Mouse (Mus musculus) spleen, adult 12 weeks (tissue): ENCODE measurements around the gene Nos3.

Source experiments
- DNase-seq: peaks from one replicate; pipeline ENCODE4 v3.0.0; 2022; ENCODE audit warnings: low spot score

The Nos3 gene

DNA sequence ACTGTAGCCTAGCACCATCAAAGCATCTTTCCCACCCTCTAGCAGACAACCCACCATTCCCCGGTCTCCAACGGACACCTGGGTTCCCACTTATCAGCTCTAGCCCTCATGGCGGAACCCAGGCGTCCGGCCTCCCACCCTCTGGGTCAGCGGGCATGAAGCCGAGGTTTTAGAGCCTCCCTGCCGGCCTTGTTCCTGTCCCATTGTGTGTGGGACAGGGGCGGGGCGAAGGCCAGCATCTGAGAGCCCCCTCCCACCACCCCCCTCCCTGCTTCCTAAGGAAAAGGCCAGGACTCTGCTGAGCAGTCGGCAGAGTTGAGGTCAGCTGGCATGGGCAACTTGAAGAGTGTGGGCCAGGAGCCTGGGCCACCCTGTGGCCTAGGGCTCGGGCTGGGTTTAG is at the start of gene Nos3:
TSS of gene Nos3 (plus strand) at position 303 of the 400 bp plus-strand sequence.
- DNase-seq: no peak

DNA sequence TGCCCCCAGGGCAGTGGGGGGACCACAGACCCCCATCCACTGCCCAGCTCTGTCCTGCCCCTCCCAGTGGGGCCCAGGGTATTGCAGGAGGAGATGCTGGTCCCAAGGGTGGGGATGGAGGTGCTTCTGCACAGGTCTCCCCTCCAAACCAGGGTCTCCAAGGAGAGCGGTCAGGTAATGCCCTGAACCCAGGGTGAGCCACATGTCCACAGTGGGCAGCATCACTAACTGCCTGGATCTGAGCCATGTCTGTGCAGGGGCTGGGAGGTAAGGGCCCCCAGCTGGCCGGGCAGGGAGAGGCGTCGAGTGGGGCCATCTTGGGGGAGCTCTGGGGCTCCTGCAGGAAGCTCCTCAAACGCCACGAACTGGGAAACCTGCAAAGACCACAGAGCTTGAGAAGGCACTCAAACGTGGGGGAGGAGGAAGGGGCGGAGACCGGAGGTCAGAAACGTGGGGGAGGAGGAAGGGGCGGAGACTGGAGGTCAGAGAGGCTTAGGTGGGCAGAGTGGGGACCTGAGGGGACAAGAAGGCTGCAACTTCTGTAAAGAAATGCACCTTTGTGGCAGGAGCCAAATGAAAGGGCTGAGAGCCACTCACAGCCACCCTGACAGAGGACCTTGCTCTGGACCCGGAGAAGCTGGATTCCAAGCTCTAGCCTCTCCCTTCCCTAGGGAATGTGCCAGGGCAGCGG is 44.7 kb upstream of the Nos3 start:
- DNase-seq: no peak

DNA sequence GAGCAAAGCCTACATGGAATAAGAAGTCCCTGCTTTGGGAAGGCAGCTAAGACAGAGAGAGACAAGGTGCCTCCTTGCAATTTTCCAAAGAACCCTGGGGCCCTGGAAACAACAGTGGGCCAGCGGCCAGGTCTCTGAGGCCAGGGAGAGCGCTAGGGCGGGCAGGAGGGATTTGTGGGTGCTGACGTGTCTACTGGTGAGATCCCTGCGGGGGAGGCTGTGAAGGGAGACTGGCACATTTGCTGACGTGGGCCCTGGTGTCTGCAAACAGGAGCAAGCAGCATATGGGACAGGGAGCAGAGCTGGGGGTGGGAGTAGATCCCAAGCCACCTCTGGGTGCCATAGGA is 44.2 kb upstream of the Nos3 start:
- DNase-seq: no peak

DNA sequence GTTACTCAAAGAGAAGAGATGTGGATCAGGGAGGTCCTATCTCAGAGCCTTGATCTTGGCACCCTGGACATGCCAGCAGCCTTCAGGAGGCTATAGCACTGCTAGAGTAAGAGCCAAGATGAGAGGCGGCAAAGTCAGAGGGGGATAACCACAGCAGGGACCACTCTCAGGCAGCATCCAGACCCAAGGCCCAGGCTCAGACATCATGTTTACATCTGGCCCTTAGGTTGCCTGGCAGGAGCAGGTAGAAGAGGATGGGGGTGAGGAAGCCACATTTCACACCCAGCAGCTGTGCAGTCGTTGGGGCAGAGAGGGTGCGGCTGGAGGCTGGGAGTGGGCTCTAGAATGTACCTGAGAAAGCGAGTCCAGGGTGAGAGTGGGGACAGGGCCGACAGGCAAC is 43.7 kb upstream of the Nos3 start:
- no peak for DNase-seq

DNA sequence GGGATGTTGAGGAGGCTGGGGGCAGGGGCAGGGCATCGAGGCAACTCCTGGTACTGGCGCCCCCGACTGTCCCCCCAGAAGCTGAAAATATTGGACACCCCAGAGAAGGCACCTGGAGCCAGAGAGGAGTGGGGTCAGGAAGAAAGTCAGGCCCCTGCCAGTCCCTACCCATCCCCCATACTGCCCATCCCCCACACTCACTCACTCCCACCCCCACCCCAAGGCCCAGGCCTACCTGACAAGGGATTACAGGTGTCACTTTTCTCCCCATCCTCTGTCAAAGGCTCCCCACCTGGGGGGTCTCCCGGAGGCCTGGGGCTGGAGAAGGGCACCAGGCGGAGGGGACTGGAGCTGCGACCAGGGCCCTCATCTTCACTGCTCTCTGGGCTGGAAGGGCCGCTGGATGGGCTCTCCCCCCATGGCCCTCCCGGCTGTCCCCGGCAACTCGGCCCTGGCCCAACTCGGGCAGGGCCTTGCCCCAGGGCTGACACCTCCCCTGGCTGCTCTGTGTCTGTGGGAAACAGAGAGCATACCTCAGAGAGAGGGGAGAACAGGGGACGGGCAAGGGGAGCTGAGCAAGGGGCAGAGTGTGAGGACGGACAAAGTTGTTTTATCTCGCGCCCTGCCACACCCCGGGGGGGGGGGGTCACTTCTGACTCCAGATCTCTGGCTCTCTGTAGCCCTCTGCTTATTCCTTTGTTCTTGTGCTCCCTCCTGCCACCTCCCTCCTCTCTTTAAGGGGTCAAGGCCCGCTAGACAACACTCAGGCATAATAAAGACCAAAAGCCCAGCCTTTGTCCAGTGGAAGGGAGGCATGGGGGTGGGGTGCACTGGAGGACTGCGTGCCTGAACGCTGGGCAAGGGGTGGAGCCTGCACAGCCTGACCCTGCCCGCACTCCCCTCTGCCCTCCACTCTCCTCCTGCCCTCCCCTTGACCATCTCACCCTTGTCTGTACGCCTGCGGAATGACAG is 42.6 kb upstream of the Nos3 start:
- no peak for DNase-seq

DNA sequence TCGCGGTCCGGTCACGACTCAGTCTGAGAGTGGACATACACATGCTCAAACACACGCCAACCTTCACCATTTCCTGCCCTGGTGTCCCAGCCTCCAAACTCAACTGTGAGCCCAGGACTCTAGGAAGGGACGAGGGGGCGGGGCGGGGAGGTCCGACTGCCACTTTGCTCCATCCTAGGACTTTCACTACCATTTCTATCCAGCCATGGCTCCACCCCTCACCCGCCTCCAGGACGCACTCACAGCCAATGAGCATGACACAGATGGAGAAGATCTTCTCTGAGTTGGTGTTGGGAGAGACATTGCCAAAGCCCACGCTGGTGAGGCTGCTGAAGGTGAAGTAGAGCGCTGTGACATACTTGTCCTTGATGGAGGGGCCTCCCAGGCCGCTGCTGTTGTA is 39.4 kb upstream of the Nos3 start:
- no peak for DNase-seq

DNA sequence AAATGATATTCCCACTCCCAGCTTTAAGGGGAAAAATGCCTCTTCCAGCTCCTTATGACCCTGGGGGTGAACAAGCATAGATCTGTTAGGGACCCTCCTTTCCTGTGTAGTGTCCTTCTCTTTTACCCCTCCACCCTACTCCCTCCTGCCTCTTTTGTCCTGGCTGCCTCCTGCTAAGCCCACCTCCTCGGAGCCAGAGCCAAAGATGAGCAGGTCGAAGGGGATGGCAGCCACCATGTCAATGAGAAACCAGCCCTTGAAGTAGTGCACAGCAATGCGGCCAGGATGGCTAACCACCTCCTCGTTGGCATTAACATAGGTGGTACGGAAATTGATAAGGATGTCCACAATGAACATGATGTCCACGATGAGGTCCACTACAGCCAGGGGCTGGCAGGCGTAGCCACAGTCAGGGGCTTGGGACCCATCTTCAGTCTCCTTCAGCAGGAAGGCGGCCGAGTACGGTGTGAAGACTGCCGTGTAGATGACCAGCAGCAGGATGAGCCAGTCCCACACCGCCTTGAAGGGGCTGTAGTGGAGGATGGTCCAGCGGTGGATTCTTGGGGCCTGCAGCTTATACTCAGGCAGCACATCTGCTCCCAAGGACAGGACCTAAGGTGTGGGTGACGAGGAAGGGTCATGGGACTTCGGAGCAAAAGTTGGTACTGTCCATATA is 38.3 kb upstream of the Nos3 start:
- DNase-seq: no peak

DNA sequence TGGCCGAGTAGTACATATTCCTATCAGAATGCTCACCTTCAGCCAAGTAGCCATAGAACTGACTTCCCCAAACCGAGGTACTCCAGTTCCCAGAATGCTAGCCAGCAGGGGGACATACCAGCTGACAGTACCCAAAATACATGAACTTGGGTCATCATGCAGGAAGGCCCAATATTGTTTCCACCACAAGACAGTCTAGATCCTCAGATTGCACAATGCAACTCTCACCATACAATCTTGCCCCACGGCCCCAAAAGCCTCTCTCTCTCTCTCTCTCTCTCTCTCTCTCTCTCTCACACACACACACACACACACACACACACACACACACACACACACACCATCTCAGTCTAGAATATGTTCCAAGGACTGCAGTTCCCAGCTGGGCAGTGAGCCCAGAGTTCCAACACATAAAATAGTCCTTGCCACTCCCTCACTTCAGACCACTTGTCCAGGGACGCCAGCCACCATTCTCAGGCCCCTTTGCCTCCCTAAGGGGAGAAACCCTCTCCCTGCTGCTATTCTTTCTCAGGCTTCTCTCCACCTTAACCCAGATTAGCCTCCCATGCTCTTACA is 37.7 kb upstream of the Nos3 start:
- DNase-seq: no peak

DNA sequence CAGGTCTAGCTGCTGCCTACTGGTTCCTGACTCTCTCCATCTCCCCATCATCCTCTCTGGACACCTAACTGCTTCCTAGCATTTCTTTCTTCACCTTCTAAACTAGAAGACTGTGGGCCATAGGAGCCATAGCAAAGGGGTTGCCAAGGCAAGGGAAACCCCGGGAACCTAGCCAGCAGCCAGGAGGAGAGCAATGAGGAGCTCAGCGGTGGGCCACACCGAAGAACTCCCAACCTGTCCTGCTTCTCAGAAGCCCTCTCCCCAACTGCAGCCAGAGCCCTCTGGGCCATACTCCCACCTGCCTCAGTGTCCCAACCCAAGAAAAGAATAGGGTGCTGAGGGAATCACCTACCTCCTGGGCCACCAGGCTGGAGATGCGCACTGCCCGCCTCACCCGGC is 35.8 kb upstream of the Nos3 start:
- DNase-seq: no peak

DNA sequence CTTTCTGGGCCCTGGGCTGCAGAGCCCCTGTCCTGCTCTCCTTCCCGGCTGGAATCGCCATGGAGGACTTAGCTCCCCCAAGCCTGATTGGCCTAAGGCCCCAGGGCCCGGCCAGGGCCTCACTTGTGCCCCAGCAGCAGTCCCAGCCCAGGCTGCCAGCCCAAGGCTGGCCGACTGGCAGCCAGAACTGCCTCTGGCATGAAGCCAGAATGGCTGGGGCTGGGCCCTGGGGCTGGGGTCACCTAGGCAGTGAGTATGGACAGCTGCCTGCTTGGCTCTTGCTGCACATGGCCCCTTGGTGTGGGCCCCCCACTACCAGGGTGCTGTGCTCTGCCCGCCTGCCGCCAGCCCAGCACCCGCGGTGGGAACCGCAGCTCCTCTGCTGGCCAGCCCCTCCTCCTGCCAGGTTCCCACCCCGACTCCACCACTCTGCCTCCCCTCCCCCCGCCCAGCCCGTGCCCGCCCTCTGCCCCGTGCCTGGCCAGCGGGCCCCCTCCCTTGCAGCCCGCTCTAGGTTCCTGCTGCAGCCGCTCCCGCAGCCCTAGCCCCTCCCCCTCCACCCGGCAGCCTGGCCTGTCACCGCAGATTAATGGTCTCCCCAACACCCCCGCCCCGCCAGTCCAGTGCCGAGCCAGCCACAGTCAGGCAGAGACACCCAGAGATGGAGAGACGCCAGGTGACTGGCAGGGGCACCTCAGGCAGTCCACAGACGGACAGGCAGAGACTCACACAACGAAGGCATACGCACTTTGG is 35.2 kb upstream of the Nos3 start:
- DNase-seq: no peak

DNA sequence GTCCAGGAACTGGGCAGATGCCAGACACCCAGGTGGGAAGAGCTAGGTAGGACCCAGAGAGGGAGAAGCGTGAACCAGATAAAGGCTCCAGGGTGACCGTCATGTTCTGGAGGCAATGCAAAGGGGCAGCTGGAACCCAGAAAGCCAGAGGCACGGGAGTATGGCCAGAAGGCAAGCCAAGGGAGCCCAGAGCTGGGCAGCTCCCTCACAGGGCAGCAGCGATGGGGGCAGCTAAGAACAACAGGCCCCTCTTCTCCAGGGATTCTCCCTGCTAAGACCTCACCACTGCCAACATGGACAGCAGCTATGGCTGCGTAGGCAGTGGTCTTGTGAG is 34.7 kb upstream of the Nos3 start:
- DNase-seq: no peak

DNA sequence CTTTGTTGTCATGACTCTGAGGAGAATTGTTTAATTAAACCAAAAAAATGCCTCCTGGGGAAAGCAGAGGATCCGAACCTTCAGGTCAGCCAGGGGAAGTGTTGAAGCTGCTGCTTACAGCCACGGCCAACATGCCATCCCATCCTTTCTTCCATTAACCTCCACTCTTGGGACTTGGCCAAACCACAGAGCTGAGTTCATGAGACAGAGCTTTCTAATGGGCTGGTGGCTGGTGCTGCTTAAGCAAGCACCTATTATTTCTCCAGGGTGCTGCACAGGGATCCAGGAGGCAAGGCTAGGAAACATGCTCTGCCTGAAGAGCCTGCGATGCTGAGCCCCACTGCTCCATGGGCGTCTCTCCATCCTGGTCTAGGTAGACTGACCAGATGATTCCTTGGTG is 32.2 kb upstream of the Nos3 start:
- DNase-seq: no peak

DNA sequence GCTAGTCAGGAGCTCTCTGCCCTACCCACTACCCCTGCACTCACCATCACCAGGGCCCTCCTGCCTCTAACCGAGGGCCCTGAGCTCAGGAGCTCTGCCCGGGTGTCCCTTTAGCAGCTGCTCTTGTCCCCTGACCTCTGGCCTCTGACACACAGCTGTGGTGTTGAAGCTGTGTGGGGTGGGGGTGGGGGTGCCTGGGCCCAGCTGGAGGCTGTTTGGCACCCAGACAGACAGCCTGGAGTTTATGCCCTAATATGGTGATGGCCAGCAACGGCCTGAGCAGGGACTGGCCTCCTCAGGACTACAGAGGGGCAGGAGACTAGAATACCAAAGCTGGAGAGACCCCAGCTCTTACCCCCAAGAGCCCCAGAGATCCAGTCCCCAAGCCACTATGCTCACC is 29.9 kb upstream of the Nos3 start:
- no peak for DNase-seq

DNA sequence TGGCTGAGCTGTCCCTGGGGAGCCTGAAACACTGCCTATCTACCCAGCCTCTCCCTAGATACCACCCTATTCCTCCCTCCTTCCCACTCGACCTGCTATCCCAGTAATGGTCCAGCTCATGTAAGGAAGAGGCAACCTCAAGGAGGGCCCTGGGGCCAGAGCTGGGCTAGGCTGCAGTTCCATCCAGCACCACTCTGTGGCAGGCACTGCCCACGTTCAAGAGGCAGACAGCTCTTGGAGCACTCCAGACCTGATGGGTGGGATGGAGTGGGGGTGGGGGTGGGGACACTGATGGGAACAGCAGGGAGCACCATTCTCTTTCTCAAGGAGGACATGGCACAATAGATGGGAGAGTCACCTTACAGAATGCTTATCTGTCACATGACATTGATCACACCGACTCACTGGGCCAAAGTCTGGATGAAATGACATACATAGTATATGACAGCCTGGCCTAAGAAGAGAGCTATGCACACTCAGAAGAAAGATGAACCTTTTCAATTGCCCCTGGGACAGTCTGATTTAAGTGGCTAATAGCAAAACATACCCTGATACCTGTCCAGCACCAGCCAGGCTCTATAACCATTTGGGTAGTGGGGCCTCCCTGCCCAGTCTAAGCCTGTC is 28.6 kb upstream of the Nos3 start:
- DNase-seq: no peak

DNA sequence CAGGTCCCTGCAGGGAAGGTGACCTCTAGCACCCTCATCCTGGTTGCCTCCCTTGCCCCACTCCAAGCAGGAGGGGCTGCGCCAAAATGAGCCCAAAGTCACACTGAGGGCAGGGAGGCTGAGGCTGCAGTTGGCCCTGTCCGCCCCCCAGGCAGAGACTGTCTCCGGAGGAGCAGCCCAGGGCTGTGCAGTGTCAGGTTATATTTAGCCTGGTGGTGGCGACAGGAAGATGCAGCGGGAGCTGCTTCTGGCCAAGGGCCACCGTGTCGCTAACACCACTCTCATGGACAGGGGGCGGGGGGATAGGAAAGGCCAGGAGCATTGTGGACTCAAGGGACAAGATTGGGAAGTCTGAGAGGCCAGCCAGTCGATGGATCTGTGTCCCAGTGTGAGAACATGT is 27.2 kb upstream of the Nos3 start:
- DNase-seq: no peak

DNA sequence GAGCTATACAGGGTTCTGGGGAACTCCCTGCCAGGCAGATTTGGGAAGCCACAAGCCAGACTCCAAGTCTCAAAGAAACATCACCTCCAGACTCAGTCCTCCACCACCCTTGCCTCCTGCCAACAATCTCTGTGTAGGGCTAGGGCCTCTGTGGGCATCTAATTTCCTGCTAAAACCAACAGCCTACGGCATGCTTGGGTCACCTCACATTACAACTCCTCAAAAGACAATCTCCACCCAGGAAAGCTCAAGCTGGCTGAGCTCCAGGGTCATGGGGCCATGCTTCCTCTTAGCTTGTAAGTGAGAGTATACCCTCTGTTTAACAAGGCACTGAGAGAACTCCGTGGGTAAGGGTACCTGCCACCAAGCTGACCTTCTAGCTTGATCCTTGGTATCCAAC is 26.8 kb upstream of the Nos3 start:
- DNase-seq: no peak

DNA sequence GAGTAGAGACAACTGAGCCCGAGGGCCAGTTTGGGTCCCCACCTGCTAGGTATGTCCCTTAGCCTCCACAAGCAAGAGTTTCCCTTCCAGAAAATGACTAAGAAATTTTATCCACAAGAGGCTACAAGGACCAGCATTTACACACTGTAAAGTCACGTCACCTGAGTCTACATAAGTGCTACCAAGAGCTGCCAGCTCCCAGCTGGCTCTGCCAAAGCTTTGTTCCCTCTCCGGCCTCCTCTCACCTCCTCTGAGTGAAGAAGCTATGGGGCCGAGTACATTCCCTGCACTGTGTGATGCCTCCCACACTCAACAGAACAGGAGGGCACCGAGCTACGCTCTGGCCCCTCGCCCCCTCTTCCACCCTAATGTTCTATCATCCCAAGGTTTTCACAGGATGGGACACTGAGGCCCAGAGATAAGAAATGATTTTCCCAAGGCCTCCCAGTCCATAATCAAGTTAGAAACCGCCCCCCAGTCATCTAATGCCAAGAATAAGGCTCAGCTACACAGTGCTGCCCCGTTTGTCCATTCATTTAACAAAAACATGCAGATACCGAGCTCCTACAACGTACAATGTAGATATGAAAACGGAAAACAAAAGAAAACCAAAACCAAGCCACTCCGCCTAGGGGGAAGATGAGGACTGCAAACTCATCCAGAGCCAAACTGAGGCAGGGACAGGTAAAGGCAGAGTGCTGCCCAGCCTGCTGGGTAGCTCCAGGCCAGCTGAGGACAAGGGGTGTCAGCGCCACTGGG is 22.2 kb upstream of the Nos3 start:
- DNase-seq: no peak

DNA sequence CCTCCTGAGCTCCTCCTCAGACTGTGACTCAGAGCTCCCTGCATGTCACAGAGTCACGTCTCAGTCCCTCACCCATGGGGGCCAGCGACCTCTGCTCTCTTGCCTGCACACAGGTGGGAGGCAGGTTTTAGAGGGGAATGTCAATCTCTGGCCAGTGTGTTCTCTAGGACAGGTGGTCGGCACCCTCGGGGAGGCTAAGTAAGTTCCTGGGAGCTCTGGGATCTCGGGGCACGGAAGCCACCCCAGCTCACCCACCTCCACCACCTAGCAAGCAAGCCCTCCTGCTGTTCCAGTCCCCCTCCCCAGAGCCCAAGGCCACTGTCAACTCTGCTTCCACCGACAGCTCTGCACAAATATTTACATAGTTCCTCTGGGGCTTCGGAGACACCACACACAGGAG is 21.6 kb upstream of the Nos3 start:
- no peak for DNase-seq

DNA sequence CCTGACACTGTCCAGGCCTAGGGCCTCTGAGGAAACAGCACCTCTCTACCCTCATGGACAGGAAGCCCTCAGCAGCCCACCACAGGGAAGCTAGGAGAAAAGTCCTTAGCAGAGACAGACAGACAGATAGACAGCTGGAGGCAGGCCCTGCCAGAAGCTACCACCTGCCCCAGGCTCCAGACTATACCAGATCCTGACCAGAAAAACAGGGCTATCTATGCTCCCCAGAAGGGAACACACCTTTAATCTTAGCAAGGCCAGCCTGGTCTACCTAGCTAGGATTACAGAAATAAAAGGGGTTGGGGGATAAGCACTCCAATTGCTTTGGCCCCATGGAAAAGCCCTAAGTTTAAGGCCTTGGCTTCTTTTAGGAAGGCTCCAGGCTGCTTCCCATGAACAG is 21.2 kb upstream of the Nos3 start:
- DNase-seq: no peak

DNA sequence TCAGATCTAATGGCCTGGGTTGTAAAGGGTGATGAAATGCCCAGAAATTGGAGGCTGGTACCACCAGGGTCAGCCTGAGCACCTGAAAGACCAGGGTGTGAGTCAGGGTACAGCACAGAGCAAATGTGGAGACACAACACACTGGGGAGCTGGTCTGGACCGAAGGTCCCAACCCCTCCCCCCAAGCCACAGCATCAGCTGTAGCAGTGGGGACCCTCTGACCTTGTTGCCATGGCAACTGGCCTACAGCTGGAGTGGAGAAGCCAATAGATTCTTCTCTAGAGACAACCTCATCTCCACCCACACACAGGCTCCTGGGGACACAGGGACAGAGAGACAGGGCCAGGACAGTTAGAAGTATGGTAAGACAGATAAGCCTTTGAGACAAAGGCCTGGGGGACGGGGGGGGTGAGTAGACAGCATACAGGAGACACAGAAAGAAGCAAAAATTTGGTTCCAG is 20.6 kb upstream of the Nos3 start:
- no peak for DNase-seq
